Mouse (Mus musculus) small intestine, adult 2 months (tissue): ENCODE data around the gene Apol9b. TPM values are rescaled to one million over a fixed set of nuclear protein-coding genes. Genes with fewer than 3 reads are reported as not detected.
"Not testable (repeated sequence)": the region's sequence is repeated elsewhere in the genome, so short reads cannot be mapped to it uniquely, and the experiment has no call there.

Source experiments
- H3K27ac ChIP-seq: fragments of 200-500 bp; 2 replicates; pipeline ENCODE4 v1.5.1; 2012; ENCODE audit warnings: low read depth, low read length, control low read depth, inconsistent platforms; ENCODE audit not compliant: insufficient read depth
- H3K27me3 ChIP-seq: fragments of 200-500 bp; 2 replicates; pipeline ENCODE4 v1.6.1; 2012; ENCODE audit warnings: mild to moderate bottlenecking, moderate library complexity, low read length, inconsistent platforms; ENCODE audit not compliant: control insufficient read depth, insufficient read depth
- H3K36me3 ChIP-seq: fragments of 200-500 bp; 2 replicates; pipeline ENCODE4 v1.6.1; 2012; ENCODE audit warnings: mild to moderate bottlenecking, low read length, control low read depth, inconsistent platforms; ENCODE audit not compliant: control insufficient read depth, insufficient read depth
- H3K4me1 ChIP-seq: fragments of 200-500 bp; 2 replicates; pipeline ENCODE4 v1.6.1; 2012; ENCODE audit warnings: low read length, inconsistent platforms, mixed read lengths; ENCODE audit not compliant: control insufficient read depth, insufficient read depth, insufficient read length
- H3K4me3 ChIP-seq: fragments of 200-500 bp; 2 replicates; pipeline ENCODE4 v1.5.1; 2012; ENCODE audit warnings: low read depth, mild to moderate bottlenecking, control low read depth, inconsistent platforms, low read length, moderate library complexity
- CTCF ChIP-seq: fragments of 200-500 bp; IDR thresholded peaks from 2 replicates; pipeline ENCODE4 v1.5.1; 2012; ENCODE audit warnings: low read depth, mild to moderate bottlenecking, control low read depth, inconsistent platforms, low read length, moderate library complexity, mixed read lengths; ENCODE audit not compliant: insufficient replicate concordance, insufficient read length; ENCODE audit errors: extremely low read depth
- POLR2A ChIP-seq: fragments of 200-500 bp; IDR thresholded peaks from 2 replicates; pipeline ENCODE4 v1.6.1; 2012; ENCODE audit warnings: low read depth, mild to moderate bottlenecking, control low read depth, inconsistent platforms, low read length, moderate library complexity
- WGBS: fragments of 180-500 bp; shearing (Covaris S2); methylation state at CpG from one replicate; pipeline ENCODE4 v1.1.7; 2018; 5-methylcytosine and 5-hydroxymethylcytosine counted together
- polyA plus RNA-seq: library from polyadenylated mRNA; depleted of rRNA; stranded (reverse); fragments of >200 nt; gene quantifications from 2 replicates; pipeline ENCODE4 v1.2.3, GENCODE M21; 2012

Apol9b gene
- polyA plus RNA-seq, 1 experiment: 102 TPM

GRCm38 (mm10) chr15:77725393-77726020 lies 3.3 kb upstream of the Apol9b start:
- H3K4me3 ChIP-seq, H3K4me1 ChIP-seq, H3K36me3 ChIP-seq, H3K27ac ChIP-seq, H3K27me3 ChIP-seq: not testable (repeated sequence)
- WGBS: 72% methylated on average over 6 of the region's 6 CpGs

- H3K36me3 ChIP-seq, H3K4me1 ChIP-seq, H3K4me3 ChIP-seq, H3K27ac ChIP-seq, H3K27me3 ChIP-seq: not testable (repeated sequence)
- WGBS: 0% methylated on average over 3 of the region's 3 CpGs
Observed at GRCm38 (mm10) chr15:77727139-77727538, 1.7 kb upstream of the Apol9b start.

DNA sequence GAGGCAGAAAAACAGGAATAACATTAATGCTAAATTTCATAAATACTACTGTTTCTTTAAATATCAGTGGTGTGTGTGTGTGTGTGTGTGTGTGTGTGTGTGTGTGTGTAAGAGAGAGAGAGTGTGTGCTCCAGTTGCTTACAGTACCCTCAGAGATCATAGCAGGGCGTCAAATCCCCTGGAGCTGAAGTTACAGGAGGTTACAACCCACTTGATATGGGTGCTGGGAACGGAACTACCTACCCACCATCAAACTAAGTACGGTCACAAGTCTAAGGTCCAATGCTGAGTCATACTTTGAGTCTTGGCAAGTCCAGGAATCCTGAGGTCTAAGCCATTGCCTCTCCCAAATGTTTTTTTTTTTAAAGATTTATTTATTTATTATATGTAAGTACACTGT lies 1.1 kb upstream of the Apol9b start:
- not testable (repeated sequence) for H3K27ac ChIP-seq, H3K27me3 ChIP-seq, H3K36me3 ChIP-seq, H3K4me1 ChIP-seq, H3K4me3 ChIP-seq
- 44% methylated on average over 3 of the region's 3 CpGs for WGBS

GRCm38 (mm10) chr15:77731605-77732004 lies 2.8 kb downstream of the Apol9b start:
- 95% methylated on average over 5 of the region's 5 CpGs for WGBS
- Histone ChIP-seq H3K27me3 (no peaks in the 10 kb centered on the region), H3K4me3 (no peak overlapping the region), H3K36me3 (no peaks in the 10 kb centered on the region), H3K4me1 (peaks cover 13% of the 10 kb centered on the region; the same call in 1 of the 2 replicates), H3K27ac (no peak overlapping the region)
- TF ChIP-seq CTCF (no peak), POLR2A (no peak)

DNA sequence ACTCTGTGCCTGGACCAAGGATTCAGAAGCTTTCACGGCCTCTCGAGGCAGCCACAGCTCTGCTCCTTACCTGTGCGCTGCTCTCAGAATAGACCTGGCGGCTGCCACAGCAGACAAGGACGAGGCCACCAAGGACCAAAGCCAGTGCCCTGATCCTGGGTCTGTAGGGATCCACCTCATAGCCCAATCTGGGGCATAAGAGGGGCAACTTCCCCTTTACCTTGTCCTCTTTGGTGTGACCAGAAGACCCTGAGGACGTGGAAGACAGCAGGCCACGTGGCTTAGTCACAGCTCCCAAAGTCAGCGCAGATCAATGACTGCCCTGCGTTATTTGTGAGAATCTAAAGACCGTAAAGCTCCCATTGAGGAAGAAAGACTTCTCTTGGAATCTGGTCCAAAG lies 4.0 kb downstream of the Apol9b start:
- H3K27me3 ChIP-seq, H3K4me3 ChIP-seq, H3K36me3 ChIP-seq: not testable (repeated sequence)
- peak overlapping the region; percentile 5 for H3K27ac ChIP-seq
- WGBS: 89% methylated on average over 10 of the region's 10 CpGs
- H3K4me1 ChIP-seq: peaks cover 13% of the 10 kb centered on the region; the same call in 1 of the 2 replicates

DNA sequence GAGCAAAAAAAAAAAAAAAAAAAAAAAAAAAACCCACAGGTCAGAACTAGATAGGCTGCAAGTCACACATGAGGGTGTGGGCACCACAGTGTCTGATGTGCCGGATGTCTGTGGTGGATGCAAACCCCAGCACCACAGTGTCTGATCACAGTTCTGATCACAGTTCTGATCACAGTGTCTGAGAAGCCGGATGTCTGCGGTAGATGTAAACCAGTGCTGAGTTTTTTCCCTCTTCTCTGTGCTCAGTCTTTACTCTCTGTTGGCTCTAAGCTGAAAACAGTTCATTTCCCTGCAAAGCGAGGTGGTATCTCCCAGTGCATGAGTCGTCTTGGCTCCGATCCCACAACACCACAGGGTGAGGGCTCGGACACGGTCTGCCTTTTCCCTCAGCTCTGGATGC lies 4.5 kb downstream of the Apol9b start:
- 41% methylated on average over 8 of the region's 8 CpGs for WGBS
- not testable (repeated sequence) for H3K27me3 ChIP-seq

DNA sequence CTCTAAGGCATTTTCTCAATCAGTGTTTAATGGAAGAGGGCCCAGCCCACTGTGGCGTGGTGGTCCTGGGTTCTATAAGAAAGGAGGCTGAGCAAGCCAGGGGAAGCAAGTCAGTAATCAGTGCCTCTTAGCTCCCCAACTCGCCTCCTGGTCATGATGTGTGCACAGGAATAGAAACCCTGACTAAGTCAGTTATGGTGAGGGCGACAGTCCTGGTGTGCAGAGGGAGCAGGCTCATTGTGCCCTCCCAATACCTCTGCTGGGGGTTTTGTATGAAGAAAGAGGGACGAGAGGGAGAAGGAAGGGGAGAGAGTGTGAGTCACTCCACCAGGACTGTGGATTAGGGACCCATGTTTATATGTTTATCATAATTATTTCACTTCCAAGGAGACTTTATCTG lies 5.1 kb downstream of the Apol9b start:
- H3K4me3 ChIP-seq: peak overlapping the region; percentile 40
- H3K36me3 ChIP-seq, H3K27me3 ChIP-seq: not testable (repeated sequence)
- H3K27ac ChIP-seq: peak overlapping the region; percentile 65
- 30% methylated on average over 4 of the region's 4 CpGs for WGBS
- peaks cover 13% of the 10 kb centered on the region; the same call in 1 of the 2 replicates for H3K4me1 ChIP-seq

More for the DNA sequence above, 4.5 kb downstream of the Apol9b start:
- Histone ChIP-seq H3K4me1 (peaks cover 13% of the 10 kb centered on the region; the same call in 1 of the 2 replicates), H3K27ac (peak overlapping the region; percentile 65), H3K4me3 (peak overlapping the region; percentile 40; the same call in 1 of the 2 replicates)
- H3K36me3 ChIP-seq: not testable (repeated sequence)

DNA sequence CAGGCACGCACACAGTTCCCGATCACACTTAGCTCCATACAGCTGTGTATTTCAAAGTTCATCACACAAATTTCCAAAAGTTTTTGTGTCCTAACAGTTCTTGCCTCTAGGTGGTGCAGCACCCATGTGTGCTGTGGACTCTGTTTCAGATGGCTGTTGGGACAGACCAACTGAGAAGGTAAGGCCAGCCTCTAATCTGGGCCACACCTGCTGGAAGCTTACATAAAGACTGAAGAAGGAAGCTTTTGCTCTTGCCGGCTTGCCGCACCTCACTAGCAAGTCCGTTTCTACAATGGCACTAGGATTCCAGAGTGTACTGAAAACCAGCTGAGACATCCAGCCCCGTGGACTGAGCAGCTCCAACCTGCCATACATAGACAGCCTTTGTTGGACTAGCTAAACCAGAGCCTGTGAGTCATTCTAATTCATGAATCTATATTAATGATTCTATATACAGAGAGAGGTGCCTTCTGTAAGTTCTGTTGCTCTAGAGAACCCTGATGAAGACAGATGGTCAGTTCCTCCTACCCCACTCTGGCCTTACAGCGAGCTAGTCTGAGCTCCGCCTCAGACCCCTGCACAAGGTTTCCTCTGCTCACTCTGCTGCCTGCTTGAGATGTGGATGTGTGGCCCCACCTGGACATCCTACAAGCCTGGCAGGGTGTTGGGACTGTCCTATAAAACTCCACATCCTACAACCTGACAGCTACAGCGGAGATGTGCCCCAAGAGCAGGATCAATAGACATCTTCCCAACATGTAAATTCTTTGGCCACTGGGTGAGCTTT lies 11.9 kb downstream of the Apol9b start:
- H3K27me3 ChIP-seq: no peaks in the 10 kb centered on the region
- peak overlapping the region; percentile 83 for H3K27ac ChIP-seq
- WGBS: 40% methylated on average over 9 of the region's 9 CpGs
- TF ChIP-seq CTCF (0 out of 2 replicates have a peak, but pooled peaks have one; percentile 4), POLR2A (no peak)
- peaks cover 2% of the 10 kb centered on the region; the same call in 1 of the 2 replicates for H3K4me1 ChIP-seq
- H3K4me3 ChIP-seq: peak overlapping the region; percentile 49
- no peaks in the 10 kb centered on the region for H3K36me3 ChIP-seq

- H3K4me1 ChIP-seq, H3K27me3 ChIP-seq, H3K36me3 ChIP-seq: not testable (repeated sequence)
- WGBS: 18% methylated on average over 6 of the region's 6 CpGs
- Histone ChIP-seq H3K27ac (peak overlapping the region; percentile 83), H3K4me3 (peak overlapping the region; percentile 10; the same call in 1 of the 2 replicates)
Observed at GRCm38 (mm10) chr15:77741556-77741955, 12.7 kb downstream of the Apol9b start.
